Mouse (Mus musculus) right cerebral cortex, postnatal 14 days (tissue): ENCODE data around the gene Gatc.
"Not testable (repeated sequence)": the region's sequence is repeated elsewhere in the genome, so short reads cannot be mapped to it uniquely, and the experiment has no call there.

Source experiments
- DNase-seq: peaks from one replicate; pipeline ENCODE4 v3.0.0; 2022

Gene Gatc

GRCm38 (mm10) chr5:115340577-115341313, at the start of gene Gatc, which contains the start of gene Triap1:
TSS of gene Gatc (minus strand) at chr5:115341178.
TSS of gene Triap1 (plus strand) at chr5:115341225.
- peak; percentile 93 for DNase-seq

GRCm38 (mm10) chr5:115378882-115379281, 37.9 kb upstream of the Gatc start:
- not testable (repeated sequence) for DNase-seq

GRCm38 (mm10) chr5:115375436-115375835, 34.5 kb upstream of the Gatc start:
- DNase-seq = no peak

- no peak for DNase-seq
Observed at GRCm38 (mm10) chr5:115374204-115374820, 33.3 kb upstream of the Gatc start.

GRCm38 (mm10) chr5:115373441-115374203, 32.6 kb upstream of the Gatc start:
- DNase-seq = peak; percentile 19

GRCm38 (mm10) chr5:115371736-115372135, 30.8 kb upstream of the Gatc start:
- DNase-seq = no peak

- no peak for DNase-seq
Observed at GRCm38 (mm10) chr5:115364782-115365181, 23.8 kb upstream of the Gatc start.

- peak; percentile 44 for DNase-seq
Observed at GRCm38 (mm10) chr5:115362819-115363714, 22.1 kb upstream of the Gatc start.

- no peak for DNase-seq
Observed at GRCm38 (mm10) chr5:115362216-115362615, 21.2 kb upstream of the Gatc start.

GRCm38 (mm10) chr5:115359851-115360372, 18.9 kb upstream of the Gatc start:
- no peak for DNase-seq

- DNase-seq = no peak
Observed at GRCm38 (mm10) chr5:115359438-115359837, 18.5 kb upstream of the Gatc start.

GRCm38 (mm10) chr5:115358872-115359271, 17.9 kb upstream of the Gatc start:
- DNase-seq = peak; percentile 85

GRCm38 (mm10) chr5:115355070-115355469, 14.1 kb upstream of the Gatc start:
- no peak for DNase-seq

GRCm38 (mm10) chr5:115351348-115351747, 10.4 kb upstream of the Gatc start:
- no peak for DNase-seq

GRCm38 (mm10) chr5:115349225-115349555, 8.2 kb upstream of the Gatc start:
- no peak for DNase-seq

GRCm38 (mm10) chr5:115348546-115349224, 7.7 kb upstream of the Gatc start, which contains the start of gene Cox6a1:
TSS of gene Cox6a1 (minus strand) at chr5:115348981.
- peak; percentile 99 for DNase-seq

GRCm38 (mm10) chr5:115347564-115347963, 6.6 kb upstream of the Gatc start:
- peak; percentile 83 for DNase-seq

- DNase-seq = no peak
Observed at GRCm38 (mm10) chr5:115341314-115342165, 562 bp upstream of the Gatc start.

- DNase-seq = no peak
Observed at GRCm38 (mm10) chr5:115340007-115340406, 971 bp downstream of the Gatc start.

GRCm38 (mm10) chr5:115333626-115334025, 7.4 kb downstream of the Gatc start:
- DNase-seq = no peak

- DNase-seq = no peak
Observed at GRCm38 (mm10) chr5:115330955-115331354, 10.0 kb downstream of the Gatc start.
